Mouse (Mus musculus) frontal cortex, postnatal 10 days (tissue): ENCODE measurements at regions not wholly inside any gene's neighbourhood (a gene's known extent, or its start where the extent isn't known, plus 50 kb on each side); places are given as distances from the start of the nearest gene placed in this dataset.
A peak's percentile ranks its signal among the peaks of the same experiment; 100 is the strongest.

Experiments used
- DNase-seq, 2 experiments: peaks; one replicate each; pipeline ENCODE4 v3.0.0; 2022; ENCODE audit warnings: low spot score in 2 of 2, mixed read lengths in 1 of 2

DNA sequence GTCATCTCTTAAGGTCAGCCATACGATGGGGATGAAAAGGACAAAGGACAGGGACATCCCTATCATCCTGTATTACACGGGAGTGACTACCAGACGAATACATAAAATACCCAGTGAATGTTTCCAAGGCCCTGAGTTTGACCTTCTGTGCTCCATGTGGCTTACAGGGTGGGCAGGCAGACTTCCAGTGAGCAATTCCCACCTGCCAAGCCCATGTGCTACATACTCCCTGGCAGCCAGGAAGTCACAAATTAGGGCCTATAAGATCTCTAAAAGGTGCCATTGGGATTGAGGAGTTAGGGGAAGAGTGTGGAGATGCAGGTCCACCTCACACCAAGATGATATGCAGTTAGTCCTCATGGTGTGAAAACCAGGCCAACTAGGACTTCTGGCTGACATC, 233.1 kb upstream of the Kazn start:
- no peak for DNase-seq

DNA sequence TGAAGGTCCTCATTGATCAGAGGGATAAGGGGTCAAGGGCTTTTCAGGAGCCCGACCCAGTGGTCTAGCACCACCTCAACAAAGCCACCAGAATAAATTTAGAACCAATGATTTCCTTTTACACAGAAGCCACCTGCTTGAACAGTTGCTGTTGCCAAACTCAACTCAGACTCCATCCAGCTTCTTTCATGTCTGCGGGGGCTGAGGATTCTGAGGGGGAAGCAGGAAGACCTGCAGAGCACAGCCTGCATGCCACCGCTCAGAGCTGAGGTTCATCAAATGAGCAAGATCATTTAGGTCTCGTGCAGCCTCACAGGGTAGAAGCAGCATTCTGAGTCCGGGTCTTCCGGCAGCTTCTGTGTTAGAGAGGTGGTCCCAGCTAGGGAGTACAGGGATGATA, 231.6 kb upstream of the Kazn start:
- no peak for DNase-seq

DNA sequence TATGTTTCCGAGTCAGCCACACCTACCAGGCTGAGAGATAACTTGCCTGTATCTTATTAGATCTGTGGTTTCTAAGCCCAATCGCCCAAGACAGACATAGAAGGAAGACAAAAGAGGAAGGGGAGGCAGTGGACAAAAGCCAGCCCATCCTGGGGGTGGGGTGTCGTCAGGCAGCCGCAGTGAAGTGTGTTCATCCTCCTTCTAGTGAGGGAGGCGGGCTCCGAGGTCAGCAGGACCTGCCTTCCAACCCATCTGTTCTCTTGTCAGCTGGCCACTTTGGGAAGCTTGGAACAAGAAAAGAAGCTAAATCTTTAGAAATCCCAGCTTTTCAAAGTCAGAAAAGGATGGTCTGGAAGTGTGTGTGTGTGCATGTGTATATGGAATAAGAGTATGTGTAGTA, 228.7 kb upstream of the Kazn start:
- no peak for DNase-seq

- DNase-seq: no peak
Observed at GRCm38 (mm10) chr4:142465226-142465625, 226.0 kb upstream of the Kazn start.

DNA sequence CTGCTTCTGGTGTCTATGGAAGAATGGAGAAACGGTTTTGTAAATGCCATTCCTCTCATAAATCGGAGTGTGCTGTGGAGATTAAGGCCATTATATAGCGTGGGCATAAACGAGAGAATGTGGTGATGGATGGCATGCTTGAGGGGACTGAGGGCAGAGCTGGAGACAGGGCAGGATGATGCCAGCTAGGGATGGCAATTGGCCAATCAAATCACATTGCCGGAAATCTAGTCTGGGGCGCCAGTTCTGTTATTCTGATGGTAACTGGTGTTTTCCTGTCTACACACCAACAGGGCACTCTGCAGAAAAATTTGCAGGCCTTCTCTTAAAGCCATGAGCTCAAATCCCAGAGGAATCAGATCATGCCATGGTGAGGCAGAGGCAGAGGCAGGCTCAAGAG, 224.9 kb upstream of the Kazn start:
- DNase-seq: no peak

DNA sequence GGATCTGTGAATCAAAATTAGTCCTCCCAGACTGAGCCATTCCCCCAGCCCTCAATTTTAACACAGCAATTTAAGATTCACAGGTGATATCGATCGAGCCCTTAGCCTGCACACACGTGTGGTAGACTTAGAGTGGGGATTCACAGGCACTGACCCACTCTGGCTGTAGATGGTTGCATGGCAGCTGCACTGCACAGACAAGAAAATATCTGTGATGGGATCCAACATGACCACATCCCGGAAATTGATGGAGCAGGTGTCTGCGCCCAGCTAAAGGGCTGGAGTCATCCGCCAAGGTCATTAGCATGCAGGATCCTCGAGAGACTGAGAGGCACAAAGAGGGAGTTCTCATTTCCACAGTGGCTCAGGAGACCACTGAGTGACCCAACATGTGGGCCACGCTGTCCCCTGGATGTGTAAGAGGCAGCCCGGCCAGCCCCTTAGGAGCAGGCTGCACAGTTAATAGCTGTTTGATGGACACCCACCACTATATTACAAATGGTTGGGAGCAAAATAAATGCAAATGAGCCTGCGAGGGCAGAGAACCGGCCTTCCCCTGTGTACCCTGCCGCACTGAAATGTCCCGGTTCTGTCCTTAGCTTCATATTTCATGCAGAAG, 221.4 kb upstream of the Kazn start:
- DNase-seq: no peak

DNA sequence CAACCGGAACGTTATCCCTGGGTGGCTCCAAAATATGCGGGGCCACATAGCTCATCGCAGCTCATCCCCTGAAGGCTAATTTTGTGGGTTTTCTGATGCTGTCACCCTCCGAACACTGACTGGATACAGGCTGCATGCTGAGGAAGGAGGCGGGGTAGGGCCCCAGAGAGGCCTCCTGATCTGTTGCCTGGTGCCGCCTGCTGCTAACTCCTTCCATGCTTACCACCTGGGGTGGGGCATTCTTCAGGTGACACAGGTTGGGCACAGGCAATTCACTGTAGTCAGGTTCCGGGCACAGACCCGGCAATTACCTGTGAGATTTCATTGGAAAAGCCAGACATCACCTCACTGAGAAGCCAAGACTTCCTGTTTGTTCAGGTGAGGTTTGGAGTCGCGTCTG, 213.4 kb upstream of the Kazn start:
- no peak for DNase-seq

DNA sequence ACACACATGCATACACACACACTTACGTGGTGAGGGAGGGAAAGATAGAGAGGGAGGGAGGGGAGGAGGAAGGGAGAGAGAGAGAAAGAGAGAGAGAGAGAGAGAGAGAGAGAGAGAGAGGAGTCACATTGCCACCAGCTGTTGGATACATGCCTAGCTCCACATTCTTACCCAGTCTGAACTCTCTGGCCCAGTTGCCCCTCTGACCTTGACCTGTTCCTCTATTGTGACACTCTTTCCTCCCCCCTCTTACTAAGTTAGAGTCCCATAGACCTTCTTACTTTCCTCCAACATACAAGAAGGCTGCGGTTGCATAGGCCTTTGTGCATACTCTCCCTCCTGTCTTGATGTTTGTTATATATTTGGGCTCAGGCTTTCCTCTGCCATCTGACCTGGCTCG, 211.7 kb upstream of the Kazn start:
- no peak for DNase-seq

- no peak for DNase-seq
Observed at GRCm38 (mm10) chr4:142449713-142450112, 210.5 kb upstream of the Kazn start.

DNA sequence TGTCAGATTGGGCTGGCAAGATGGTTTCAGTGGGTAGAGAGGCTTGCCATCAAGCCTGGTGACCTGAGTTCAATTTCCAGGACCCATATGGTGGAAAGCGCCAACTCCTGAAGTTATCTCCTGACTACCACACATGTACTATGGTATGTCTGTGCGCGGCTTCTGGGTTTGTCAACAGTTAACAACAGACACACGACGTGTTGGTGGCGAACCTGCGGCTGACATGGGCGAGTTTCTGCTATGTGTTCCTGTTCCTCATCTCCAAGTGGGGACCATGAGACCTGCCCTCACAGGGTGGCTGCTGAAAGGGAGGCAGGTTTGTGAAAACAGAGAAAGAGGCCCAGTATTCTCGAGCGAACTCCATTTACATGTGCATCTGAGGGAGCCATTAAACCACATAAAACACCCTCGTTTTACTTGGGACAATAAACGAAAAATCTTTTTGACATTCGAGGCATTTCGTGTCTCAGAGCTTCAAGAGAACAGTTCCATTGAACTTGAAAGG, 210.0 kb upstream of the Kazn start:
- DNase-seq: no peak

- DNase-seq: peak in 1 of 2 experiments; percentile 64
Observed at GRCm38 (mm10) chr4:142447529-142447928, 208.3 kb upstream of the Kazn start.

DNA sequence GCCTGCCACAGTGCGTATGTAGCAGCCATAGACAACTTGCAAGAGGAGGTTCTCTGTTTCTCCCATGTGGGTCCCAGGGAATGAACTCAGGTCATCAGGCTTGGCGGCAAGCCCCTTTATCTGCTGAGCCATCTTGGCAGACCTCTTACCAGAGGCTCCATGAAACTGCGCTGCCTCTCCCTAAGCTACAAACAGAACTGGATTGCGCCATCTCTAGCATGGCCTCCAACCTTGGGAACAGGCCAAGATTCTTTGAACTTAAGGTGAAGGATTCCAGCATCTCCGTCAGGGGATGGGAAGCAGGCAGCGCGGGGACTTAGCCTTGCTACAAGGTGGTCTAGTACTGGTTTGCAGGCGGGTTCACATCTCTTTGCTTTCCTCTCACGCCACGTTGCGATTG, 201.8 kb upstream of the Kazn start:
- no peak for DNase-seq

GRCm38 (mm10) chr4:142439450-142440183, 200.4 kb upstream of the Kazn start:
- no peak for DNase-seq

DNA sequence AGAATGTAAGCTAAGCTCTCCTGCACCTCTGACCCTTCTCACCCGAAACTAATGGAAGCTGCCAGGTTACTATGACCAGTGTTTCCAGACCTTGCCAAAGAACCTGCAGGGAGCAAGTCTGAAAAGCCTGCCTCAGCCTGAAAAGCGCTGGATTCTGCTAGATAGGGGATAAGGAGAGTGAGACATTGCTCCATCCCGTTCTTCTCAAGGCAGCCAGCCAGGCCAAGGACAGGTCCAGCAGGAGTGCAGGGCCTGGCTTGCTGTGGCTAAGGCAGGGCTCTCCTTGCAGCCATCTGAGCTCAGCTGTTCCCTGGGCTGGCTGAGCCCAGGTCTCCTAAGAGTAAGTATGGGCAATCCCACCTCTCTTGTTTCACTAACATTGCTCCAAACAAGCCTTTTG, 185.4 kb upstream of the Kazn start:
- no peak for DNase-seq

DNA sequence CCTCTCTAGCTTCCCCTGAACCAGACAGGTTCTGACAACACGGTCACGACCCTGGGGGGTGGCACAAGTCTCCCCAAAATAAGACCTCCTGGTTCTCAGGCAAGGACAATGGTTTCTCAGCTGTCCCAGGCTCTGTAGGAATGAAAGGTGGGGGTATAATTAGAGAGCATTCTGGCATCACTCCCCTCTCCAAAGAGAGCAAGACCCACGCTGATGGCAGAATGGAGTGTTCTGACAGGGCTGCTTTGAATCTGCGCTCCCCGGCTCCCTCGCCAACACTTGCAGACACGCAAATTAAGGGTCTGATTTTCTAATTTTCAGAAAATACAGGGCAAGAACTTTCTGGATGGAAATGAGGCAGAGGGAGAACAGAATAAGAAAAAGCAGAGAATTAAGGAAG, 181.2 kb upstream of the Kazn start:
- no peak for DNase-seq

- no peak for DNase-seq
Observed at GRCm38 (mm10) chr4:142414874-142415273, 175.7 kb upstream of the Kazn start.

DNA sequence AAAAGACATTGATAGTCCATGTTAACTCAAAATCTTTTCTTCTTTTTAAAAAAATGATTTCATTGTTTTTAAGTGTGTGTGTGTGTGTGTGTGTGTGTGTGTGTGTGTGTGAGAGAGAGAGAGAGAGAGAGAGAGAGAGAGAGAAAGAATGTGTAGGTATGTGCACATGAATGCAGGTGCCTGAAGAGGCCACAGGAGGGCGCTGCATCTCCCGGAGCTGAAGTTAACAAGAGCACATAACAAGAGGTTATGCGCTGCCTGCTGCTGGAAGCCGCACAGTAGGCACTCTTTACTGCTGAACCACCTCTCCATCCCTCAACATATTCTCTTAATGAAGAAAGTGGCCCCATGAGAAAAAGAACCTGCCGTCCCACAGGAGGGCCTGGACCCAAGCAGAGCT, 172.6 kb upstream of the Kazn start:
- no peak for DNase-seq

GRCm38 (mm10) chr4:142410596-142411573, 171.7 kb upstream of the Kazn start:
- DNase-seq: peak; percentile 61 to 70

GRCm38 (mm10) chr4:142397858-142398257, 158.7 kb upstream of the Kazn start:
- DNase-seq: no peak

DNA sequence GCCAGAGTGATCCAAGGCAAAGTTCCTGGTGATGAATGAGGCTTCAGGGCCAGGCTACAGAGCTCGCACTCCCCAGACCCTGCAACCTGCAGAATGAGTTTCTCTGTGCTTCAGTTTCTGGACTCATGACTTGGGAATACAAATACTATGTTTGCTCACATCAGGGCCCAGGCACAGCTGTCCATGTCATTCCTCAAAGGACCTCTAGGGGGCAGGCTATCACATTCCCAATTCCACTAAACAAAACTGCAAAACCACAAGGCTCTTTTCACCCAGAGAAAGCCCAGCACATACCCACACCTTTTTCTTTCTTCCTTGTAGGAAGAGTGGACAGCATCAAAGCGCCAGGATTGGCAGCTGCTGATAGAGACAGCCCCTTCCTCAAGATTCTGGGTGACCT, 153.7 kb upstream of the Kazn start:
- peak in 1 of 2 experiments; percentile 29 for DNase-seq

- peak; percentile 13 to 21 for DNase-seq
Observed at GRCm38 (mm10) chr4:142390531-142391195, 151.5 kb upstream of the Kazn start.

DNA sequence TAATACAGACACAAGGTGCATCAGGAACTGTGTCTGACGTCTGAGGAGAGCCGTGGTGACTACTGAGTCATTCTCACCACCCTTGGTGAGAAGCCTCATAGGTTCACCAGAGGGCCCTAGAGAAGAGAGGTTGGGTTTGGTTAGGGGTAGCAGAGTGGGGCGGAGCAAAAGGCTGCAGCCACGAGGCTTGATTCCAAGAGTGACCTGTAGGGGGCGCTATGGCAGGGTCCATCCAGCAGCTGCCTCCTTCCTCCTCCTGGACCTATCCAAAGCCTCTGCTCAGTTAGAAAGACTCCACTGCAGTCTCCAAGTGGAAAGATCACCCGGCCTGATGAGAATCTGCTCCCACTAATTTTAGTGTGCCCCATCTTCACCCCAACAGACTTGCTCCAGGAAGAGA, 149.3 kb upstream of the Kazn start:
- DNase-seq: no peak
